Mouse (Mus musculus) ES-Bruce4 (cell line): ENCODE measurements at regions not wholly inside any gene's neighbourhood (a gene's known extent, or its start where the extent isn't known, plus 50 kb on each side); places are given as distances from the start of the nearest gene placed in this dataset.

Experiments
- H3K27ac ChIP-seq: 2 replicates; pipeline ENCODE4 v1.5.1; 2012; ENCODE audit warnings: low read length, inconsistent platforms; ENCODE audit not compliant: insufficient read depth
- H3K27me3 ChIP-seq: 2 replicates; pipeline ENCODE4 v1.6.1; 2012; ENCODE audit warnings: mild to moderate bottlenecking, low read length, inconsistent platforms; ENCODE audit not compliant: control insufficient read depth, poor library complexity, insufficient read depth, severe bottlenecking
- H3K36me3 ChIP-seq: 2 replicates; pipeline ENCODE4 v1.6.1; 2012; ENCODE audit warnings: inconsistent platforms, mild to moderate bottlenecking, low read length, moderate library complexity; ENCODE audit not compliant: control insufficient read depth, poor library complexity, insufficient read depth, severe bottlenecking
- H3K4me1 ChIP-seq: one replicate; pipeline ENCODE4 v1.8.1; 2011; ENCODE audit warnings: low read length; ENCODE audit not compliant: control insufficient read depth, insufficient read depth
- H3K4me3 ChIP-seq: 2 replicates; pipeline ENCODE4 v1.5.1; 2011; ENCODE audit warnings: low read depth, mild to moderate bottlenecking, low read length
- H3K9ac ChIP-seq: 2 replicates; pipeline ENCODE4 v1.6.1; 2012; ENCODE audit warnings: low read depth, mild to moderate bottlenecking, inconsistent platforms; ENCODE audit not compliant: poor library complexity, severe bottlenecking
- H3K9me3 ChIP-seq: replicated peaks from 2 replicates; pipeline ENCODE4 v1.6.1; 2012; ENCODE audit warnings: mild to moderate bottlenecking, low read length, inconsistent platforms; ENCODE audit not compliant: control insufficient read depth, poor library complexity, insufficient read depth, severe bottlenecking
- CTCF ChIP-seq: IDR thresholded peaks from one replicate; pipeline ENCODE4 v1.8.1; 2011; ENCODE audit warnings: low read depth, low read length
- EP300 ChIP-seq: IDR thresholded peaks from 2 replicates; pipeline ENCODE4 v1.6.1; 2011; ENCODE audit warnings: low read depth, low read length; ENCODE audit not compliant: insufficient read depth
- POLR2A ChIP-seq: IDR thresholded peaks from one replicate; pipeline ENCODE4 v1.8.1; 2011; ENCODE audit warnings: low read length; ENCODE audit not compliant: insufficient read depth

GRCm38 (mm10) chr5:74777381-74778075 lies 74.8 kb upstream of the Lnx1 start:
- Histone ChIP-seq H3K4me3 (no peak overlapping the region), H3K27ac (no peak overlapping the region), H3K4me1 (no peaks in the 10 kb centered on the region), H3K36me3 (no peaks in the 10 kb centered on the region), H3K27me3 (no peaks in the 10 kb centered on the region), H3K9me3 (no peaks in the 10 kb centered on the region), H3K9ac (no peak overlapping the region)
- TF ChIP-seq CTCF (no peak), POLR2A (no peak), EP300 (no peak)

- TF ChIP-seq CTCF (no peak), EP300 (no peak), POLR2A (no peak)
- H3K4me1 ChIP-seq: no peaks in the 10 kb centered on the region
These were observed 73.4 kb upstream of the Lnx1 start for GRCm38 (mm10) chr5:74776081-74776480.

GRCm38 (mm10) chr5:74775596-74775995 lies 72.9 kb upstream of the Lnx1 start:
- no peak for TF ChIP-seq CTCF
- TF ChIP-seq EP300: no peak
- TF ChIP-seq POLR2A: no peak
- Histone ChIP-seq H3K4me3 (no peak overlapping the region), H3K9ac (no peak overlapping the region), H3K36me3 (no peaks in the 10 kb centered on the region), H3K4me1 (no peaks in the 10 kb centered on the region), H3K27me3 (no peaks in the 10 kb centered on the region), H3K9me3 (no peaks in the 10 kb centered on the region), H3K27ac (no peak overlapping the region)

More at GRCm38 (mm10) chr5:74776081-74776480, 73.4 kb upstream of the Lnx1 start:
- Histone ChIP-seq H3K9me3 (no peaks in the 10 kb centered on the region), H3K9ac (no peak overlapping the region), H3K27me3 (no peaks in the 10 kb centered on the region), H3K27ac (no peak overlapping the region), H3K36me3 (no peaks in the 10 kb centered on the region), H3K4me3 (no peak overlapping the region)

- TF ChIP-seq POLR2A (no peak), EP300 (no peak), CTCF (no peak)
- Histone ChIP-seq H3K9me3 (no peaks in the 10 kb centered on the region), H3K36me3 (no peaks in the 10 kb centered on the region), H3K9ac (no peak overlapping the region), H3K4me3 (no peak overlapping the region), H3K4me1 (no peaks in the 10 kb centered on the region), H3K27me3 (no peaks in the 10 kb centered on the region), H3K27ac (no peak overlapping the region)
These were observed 71.1 kb upstream of the Lnx1 start for GRCm38 (mm10) chr5:74773558-74774429.

GRCm38 (mm10) chr5:74771121-74771520 lies 68.4 kb upstream of the Lnx1 start:
- TF ChIP-seq POLR2A (no peak), CTCF (no peak), EP300 (no peak)
- no peaks in the 10 kb centered on the region for H3K27me3 ChIP-seq
- no peaks in the 10 kb centered on the region for H3K9me3 ChIP-seq
- no peaks in the 10 kb centered on the region for H3K36me3 ChIP-seq
- H3K27ac ChIP-seq: no peak overlapping the region
- H3K4me3 ChIP-seq: no peak overlapping the region
- H3K4me1 ChIP-seq: no peaks in the 10 kb centered on the region
- H3K9ac ChIP-seq: no peak overlapping the region

GRCm38 (mm10) chr5:74769023-74769422 lies 66.3 kb upstream of the Lnx1 start:
- no peaks in the 10 kb centered on the region for H3K27me3 ChIP-seq
- no peaks in the 10 kb centered on the region for H3K4me1 ChIP-seq
- no peak for TF ChIP-seq POLR2A
- no peak for TF ChIP-seq EP300
- TF ChIP-seq CTCF: no peak
- H3K36me3 ChIP-seq: no peaks in the 10 kb centered on the region
- H3K4me3 ChIP-seq: no peak overlapping the region
- no peak overlapping the region for H3K9ac ChIP-seq
- H3K27ac ChIP-seq: no peak overlapping the region
- no peaks in the 10 kb centered on the region for H3K9me3 ChIP-seq
